Mouse (Mus musculus): Measurements from ENCODE around the gene Dock3.

GRCm38 (mm10) chr9:106856664-106857063, 375.0 kb downstream of the Dock3 start:
- TF ChIP-seq POLR2A (IDR thresholded peaks at IDR 0.05; ENCODE audit: control insufficient read depth, low read depth, low read length) (no peak), CTCF (IDR thresholded peaks at IDR 0.05; ENCODE audit: control insufficient read depth, insufficient read depth, insufficient replicate concordance, low read depth, low read length) (no peak)

All from testis, adult 2 months (tissue).